Mouse (Mus musculus) bone marrow macrophage, adult 2 months (primary cell): Measurements from ENCODE around the gene Sec14l1.

Experiments
- CTCF ChIP-seq: IDR thresholded peaks from 2 replicates; pipeline ENCODE4 v1.5.1; 2012; ENCODE audit warnings: low read depth, mild to moderate bottlenecking, low read length, moderate library complexity
- POLR2A ChIP-seq: IDR thresholded peaks from 2 replicates; pipeline ENCODE4 v1.6.1; 2012; ENCODE audit warnings: mild to moderate bottlenecking, low read depth, low read length, borderline replicate concordance

DNA sequence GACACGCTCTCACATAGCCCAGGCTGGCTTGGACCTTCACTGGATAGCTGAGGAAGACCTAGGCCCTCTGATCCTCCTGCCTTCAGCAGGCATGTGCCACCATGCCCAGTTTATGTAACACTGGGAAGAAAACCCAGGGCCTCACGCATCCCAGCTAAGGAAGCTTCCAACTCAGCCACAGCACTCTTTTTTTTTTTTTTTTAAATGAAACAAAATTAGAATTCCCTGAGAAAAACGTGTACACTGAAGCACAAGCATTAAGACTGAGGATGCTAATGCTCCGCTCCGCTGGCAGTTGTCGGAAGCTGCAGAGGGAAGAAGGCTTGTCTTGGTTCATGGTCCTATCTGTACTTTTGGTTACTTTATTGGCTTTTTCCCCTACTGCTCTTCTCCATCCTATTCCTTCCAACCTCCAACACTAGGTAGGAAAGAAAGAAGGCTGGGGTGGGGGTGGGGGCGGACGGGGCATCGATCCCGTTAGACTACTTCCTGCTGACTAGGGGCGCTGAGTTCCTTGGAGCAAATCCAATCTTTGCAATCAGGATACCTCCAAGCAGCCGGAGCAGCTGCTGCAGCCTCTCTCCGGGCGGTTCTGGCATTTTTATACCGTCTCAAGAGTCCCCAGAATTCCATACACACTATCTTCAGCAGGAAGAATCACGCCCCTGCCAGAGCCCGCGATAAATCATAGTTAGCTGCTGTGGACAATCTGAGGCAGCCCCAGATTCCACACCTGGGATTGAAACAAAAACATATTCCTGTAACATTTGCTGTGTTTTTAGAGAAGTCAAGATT is 59.3 kb downstream of the Sec14l1 start:
- TF ChIP-seq CTCF (no peak), POLR2A (no peak)
